Mouse (Mus musculus): ENCODE results near the gene Tns1.

DNA sequence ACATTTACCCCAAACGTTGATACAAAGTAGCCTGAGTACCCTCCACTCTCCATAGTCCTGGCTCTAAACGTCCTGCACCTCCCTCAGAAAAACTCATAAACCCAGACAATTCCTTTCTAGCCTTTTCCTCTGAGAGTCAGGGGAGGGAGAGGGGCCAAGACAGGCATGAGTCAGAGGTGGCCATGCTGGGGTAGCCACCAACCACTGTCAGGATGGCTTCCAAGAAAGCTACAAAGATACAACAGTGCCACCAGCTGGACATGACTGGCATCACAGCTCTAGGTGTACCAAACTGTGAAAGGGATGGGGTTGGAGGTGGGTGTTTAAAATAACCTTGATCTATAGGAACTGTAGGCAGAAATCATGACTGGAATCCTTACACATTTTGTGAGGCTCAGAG is 128.0 kb downstream of the Tns1 start:
- TF ChIP-seq POLR2A (IDR thresholded peaks at IDR 0.05; ENCODE audit: control insufficient read depth, extremely low read depth, insufficient read depth, low read length, poor library complexity): no peak
- peak; percentile 65; the same call in 1 of the 2 replicates for TF ChIP-seq CTCF (IDR thresholded peaks at IDR 0.05; ENCODE audit: borderline replicate concordance, control insufficient read depth, extremely low read depth, insufficient read depth, low read length, poor library complexity)
